Mouse (Mus musculus): ENCODE measurements around the gene Rbmxl2. TPM values are rescaled to one million over a fixed set of nuclear protein-coding genes. Genes with fewer than 3 reads are reported as not detected.
A peak's percentile ranks its signal among the peaks of the same experiment; 100 is the strongest.

The Rbmxl2 gene
- polyA plus RNA-seq, 2 experiments = not detected

DNA sequence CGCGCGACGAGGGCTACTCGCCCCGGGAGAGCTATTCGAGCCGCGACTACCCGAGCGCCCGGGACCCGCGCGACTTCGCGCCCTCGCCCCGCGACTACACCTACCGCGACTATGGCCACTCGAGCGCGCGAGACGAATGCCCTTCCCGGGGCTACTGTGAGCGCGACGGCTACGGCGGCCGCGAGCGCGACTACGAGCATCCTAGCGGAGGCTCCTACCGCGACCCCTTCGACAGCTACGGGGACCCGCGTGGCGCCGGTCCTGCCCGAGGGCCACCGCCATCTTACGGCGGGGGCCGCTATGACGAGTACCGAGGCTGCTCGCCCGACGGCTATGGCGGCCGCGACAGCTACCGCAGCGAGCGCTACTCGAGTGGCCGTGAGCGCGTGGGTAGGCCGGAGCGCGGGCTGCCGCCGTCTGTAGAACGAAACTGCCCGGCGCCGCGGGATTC, 906 bp downstream of the Rbmxl2 start:
- no peak for TF ChIP-seq POLR2A (IDR thresholded peaks at IDR 0.05; ENCODE audit: borderline replicate concordance, extremely low read depth, insufficient read depth, insufficient read length)
- Histone ChIP-seq H3K27me3 (ENCODE audit: control insufficient read depth, insufficient read depth, low read length) (peaks cover 37% of the 10 kb centered on the region), H3K9me3 (ENCODE audit: control insufficient read depth, low read length) (peaks cover 16% of the 10 kb centered on the region), H3K4me1 (ENCODE audit: control insufficient read depth, insufficient read depth, low read length) (no peaks in the 10 kb centered on the region), H3K27ac (replicated peaks; ENCODE audit: low read depth, low read length) (no peak overlapping the region), H3K4me3 (replicated peaks; ENCODE audit: low read length) (peak overlapping the region; percentile 18), H3K4me2 (replicated peaks; ENCODE audit: low read depth, low read length, severe bottlenecking) (no peak overlapping the region), H3K9ac (ENCODE audit: low read depth, low read length, severe bottlenecking) (no peak overlapping the region), H3K36me3 (ENCODE audit: control insufficient read depth, insufficient read depth, low read length) (no peaks in the 10 kb centered on the region)
- no peak for DNase-seq (ENCODE audit: low spot score)
- 24% methylated on average over 33 of the region's 77 CpGs for WGBS
- no peak for ATAC-seq (ENCODE audit: low FRiP score, low read depth)

DNA sequence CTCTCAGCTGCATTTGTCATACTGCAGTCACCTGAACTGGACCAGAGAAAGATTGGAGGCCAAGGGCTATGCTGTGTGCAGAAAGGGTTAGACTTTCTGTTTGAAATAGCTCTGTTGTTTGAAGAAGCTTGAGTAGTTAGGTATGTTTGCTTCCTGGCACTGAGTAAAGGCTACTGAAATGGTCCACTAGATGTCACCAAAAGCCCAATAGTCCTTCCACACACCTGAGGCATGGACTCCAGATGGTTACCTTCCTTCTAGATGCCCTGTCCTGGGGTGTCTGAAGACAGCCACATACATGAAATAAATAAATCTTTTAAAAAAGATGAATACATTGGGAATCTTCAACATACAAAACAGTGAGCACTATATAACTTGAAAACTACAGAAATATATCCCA, 6.5 kb downstream of the Rbmxl2 start:
- DNase-seq (ENCODE audit: low spot score) = peak; percentile 33

DNA sequence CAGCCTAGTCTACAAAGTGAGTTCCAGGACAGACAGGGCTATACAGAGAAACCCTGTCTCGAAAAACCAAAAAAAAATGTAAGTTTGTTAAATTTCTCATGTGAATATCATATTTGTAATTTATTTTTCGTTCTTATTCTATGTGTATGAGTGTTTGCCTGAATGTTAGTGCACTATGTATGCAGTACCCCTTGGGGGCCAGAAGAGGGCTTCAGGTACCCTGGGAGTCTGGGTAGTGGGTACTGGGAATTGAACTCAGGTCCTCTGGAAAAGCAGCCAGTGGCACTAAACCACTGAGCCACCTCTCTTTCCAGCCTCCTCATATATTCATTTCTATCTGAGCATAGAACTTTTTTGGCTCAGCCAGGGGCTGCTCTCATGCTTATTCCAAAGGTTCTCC, 7.6 kb downstream of the Rbmxl2 start:
- no peak for TF ChIP-seq POLR2A (IDR thresholded peaks at IDR 0.05; ENCODE audit: borderline replicate concordance, extremely low read depth, insufficient read depth, insufficient read length)
- no peaks in the 10 kb centered on the region for H3K27me3 ChIP-seq (ENCODE audit: control insufficient read depth, insufficient read depth, low read length)
- H3K36me3 ChIP-seq (ENCODE audit: control insufficient read depth, insufficient read depth, low read length) = no peaks in the 10 kb centered on the region
- H3K4me1 ChIP-seq (ENCODE audit: control insufficient read depth, insufficient read depth, low read length) = no peaks in the 10 kb centered on the region
- H3K27ac ChIP-seq (replicated peaks; ENCODE audit: low read depth, low read length) = no peak overlapping the region
- H3K9me3 ChIP-seq (ENCODE audit: control insufficient read depth, low read length) = no peaks in the 10 kb centered on the region
- no peak overlapping the region for H3K4me3 ChIP-seq (replicated peaks; ENCODE audit: low read length)
- DNase-seq (ENCODE audit: low spot score) (no peak), ATAC-seq (ENCODE audit: low FRiP score, low read depth) (no peak)
- H3K4me2 ChIP-seq (replicated peaks; ENCODE audit: low read depth, low read length, severe bottlenecking) = no peak overlapping the region
- 72% methylated on average over 2 of the region's 2 CpGs for WGBS
- H3K9ac ChIP-seq (ENCODE audit: low read depth, low read length, severe bottlenecking) = no peak overlapping the region

More for the DNA sequence above, 6.5 kb downstream of the Rbmxl2 start:
- Histone ChIP-seq H3K27me3 (ENCODE audit: control insufficient read depth, insufficient read depth, low read length) (peaks cover 11% of the 10 kb centered on the region), H3K36me3 (ENCODE audit: control insufficient read depth, insufficient read depth, low read length) (no peaks in the 10 kb centered on the region), H3K4me3 (replicated peaks; ENCODE audit: low read length) (no peak overlapping the region), H3K4me1 (ENCODE audit: control insufficient read depth, insufficient read depth, low read length) (no peaks in the 10 kb centered on the region), H3K9me3 (ENCODE audit: control insufficient read depth, low read length) (no peaks in the 10 kb centered on the region), H3K27ac (replicated peaks; ENCODE audit: low read depth, low read length) (no peak overlapping the region), H3K9ac (ENCODE audit: low read depth, low read length, severe bottlenecking) (no peak overlapping the region), H3K4me2 (replicated peaks; ENCODE audit: low read depth, low read length, severe bottlenecking) (no peak overlapping the region)
- no peak for TF ChIP-seq POLR2A (IDR thresholded peaks at IDR 0.05; ENCODE audit: borderline replicate concordance, extremely low read depth, insufficient read depth, insufficient read length)
- no peak for ATAC-seq (ENCODE audit: low FRiP score, low read depth)

DNA sequence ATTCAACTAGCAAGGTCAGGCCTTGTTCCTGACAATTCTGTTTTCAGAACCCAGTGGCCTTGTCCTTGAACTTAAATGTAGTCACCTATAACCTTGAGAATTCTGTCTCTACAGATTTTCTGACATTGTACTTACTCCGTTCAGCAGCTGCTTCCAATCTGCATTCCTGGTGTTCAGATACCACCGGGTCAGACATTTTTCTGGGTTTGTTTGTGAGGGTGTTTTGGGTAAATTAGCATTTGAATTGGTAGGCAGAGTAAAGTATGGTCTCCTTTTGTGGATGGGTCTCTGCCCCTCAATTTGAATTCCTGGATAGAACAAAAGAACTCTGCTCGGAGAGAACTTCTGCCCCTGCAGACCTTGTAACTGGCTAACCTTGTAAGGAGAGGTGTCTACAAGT, 27.6 kb downstream of the Rbmxl2 start:
- DNase-seq (ENCODE audit: low spot score) (no peak), ATAC-seq (ENCODE audit: low FRiP score, low read depth) (no peak)
- H3K36me3 ChIP-seq (ENCODE audit: control insufficient read depth, insufficient read depth, low read length) = no peaks in the 10 kb centered on the region
- no peak overlapping the region for H3K27ac ChIP-seq (replicated peaks; ENCODE audit: low read depth, low read length)
- TF ChIP-seq POLR2A (IDR thresholded peaks at IDR 0.05; ENCODE audit: borderline replicate concordance, extremely low read depth, insufficient read depth, insufficient read length) = no peak
- H3K4me2 ChIP-seq (replicated peaks; ENCODE audit: low read depth, low read length, severe bottlenecking) = no peak overlapping the region
- H3K4me1 ChIP-seq (ENCODE audit: control insufficient read depth, insufficient read depth, low read length) = no peaks in the 10 kb centered on the region
- no peak overlapping the region for H3K9ac ChIP-seq (ENCODE audit: low read depth, low read length, severe bottlenecking)
- no peak overlapping the region for H3K4me3 ChIP-seq (replicated peaks; ENCODE audit: low read length)
- 60% methylated on average over 3 of the region's 3 CpGs for WGBS
- H3K27me3 ChIP-seq (ENCODE audit: control insufficient read depth, insufficient read depth, low read length) = no peaks in the 10 kb centered on the region
- no peaks in the 10 kb centered on the region for H3K9me3 ChIP-seq (ENCODE audit: control insufficient read depth, low read length)

DNA sequence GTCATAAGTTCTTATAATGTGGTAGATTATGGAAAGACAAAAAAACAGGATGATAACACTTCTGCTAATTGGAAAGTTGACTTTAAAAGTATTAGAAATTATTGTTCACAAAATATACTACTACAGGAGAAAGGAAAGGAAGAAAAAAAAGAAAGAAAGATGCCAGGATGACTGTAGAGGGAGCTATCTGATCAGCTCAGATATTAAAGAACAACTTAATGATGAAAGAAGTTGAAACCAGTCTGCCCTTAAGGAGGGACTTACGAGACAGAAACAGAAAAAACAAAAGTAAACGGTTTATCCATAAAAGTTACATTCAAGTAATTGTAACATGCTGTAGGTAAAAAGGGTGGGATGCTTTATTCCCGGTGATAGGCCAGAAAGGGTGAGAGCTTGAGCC, 28.3 kb downstream of the Rbmxl2 start:
- Histone ChIP-seq H3K27me3 (ENCODE audit: control insufficient read depth, insufficient read depth, low read length) (no peaks in the 10 kb centered on the region), H3K9me3 (ENCODE audit: control insufficient read depth, low read length) (no peaks in the 10 kb centered on the region), H3K27ac (replicated peaks; ENCODE audit: low read depth, low read length) (no peak overlapping the region), H3K4me2 (replicated peaks; ENCODE audit: low read depth, low read length, severe bottlenecking) (no peak overlapping the region), H3K4me1 (ENCODE audit: control insufficient read depth, insufficient read depth, low read length) (no peaks in the 10 kb centered on the region), H3K36me3 (ENCODE audit: control insufficient read depth, insufficient read depth, low read length) (no peaks in the 10 kb centered on the region), H3K9ac (ENCODE audit: low read depth, low read length, severe bottlenecking) (no peak overlapping the region), H3K4me3 (replicated peaks; ENCODE audit: low read length) (no peak overlapping the region)
- TF ChIP-seq POLR2A (IDR thresholded peaks at IDR 0.05; ENCODE audit: borderline replicate concordance, extremely low read depth, insufficient read depth, insufficient read length) = no peak
- DNase-seq (ENCODE audit: low spot score) (no peak), ATAC-seq (ENCODE audit: low FRiP score, low read depth) (no peak)
- WGBS = 66% methylated on average over 3 of the region's 3 CpGs

DNA sequence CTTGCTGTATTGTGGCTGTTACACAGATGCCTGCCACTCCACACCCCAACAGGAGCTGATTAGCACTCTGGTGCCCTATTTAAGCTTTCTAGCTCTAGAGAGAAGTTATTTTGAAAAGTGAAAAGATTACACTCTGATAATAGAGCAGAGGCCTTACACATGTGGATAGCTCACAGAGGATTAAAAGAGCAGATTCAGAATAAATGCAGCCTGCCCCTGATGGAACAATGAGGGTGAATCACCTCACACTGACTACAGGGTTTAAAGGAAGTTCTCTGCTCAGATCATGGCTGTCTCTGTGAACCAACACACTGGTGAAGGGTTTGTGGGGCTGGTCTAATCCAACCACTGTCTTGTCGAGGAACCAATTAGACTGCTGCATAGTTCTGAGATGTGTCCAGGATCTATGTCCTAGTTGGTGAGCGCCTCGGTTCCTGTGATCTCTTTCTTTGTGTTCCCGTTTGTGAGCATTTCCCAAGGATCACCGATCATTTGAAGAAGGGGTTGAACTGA, 32.2 kb downstream of the Rbmxl2 start:
- H3K9ac ChIP-seq (ENCODE audit: low read depth, low read length, severe bottlenecking) = no peak overlapping the region
- DNase-seq (ENCODE audit: low spot score) (no peak), ATAC-seq (ENCODE audit: low FRiP score, low read depth) (no peak)
- no peaks in the 10 kb centered on the region for H3K36me3 ChIP-seq (ENCODE audit: control insufficient read depth, insufficient read depth, low read length)
- no peak overlapping the region for H3K4me2 ChIP-seq (replicated peaks; ENCODE audit: low read depth, low read length, severe bottlenecking)
- no peak for TF ChIP-seq POLR2A (IDR thresholded peaks at IDR 0.05; ENCODE audit: borderline replicate concordance, extremely low read depth, insufficient read depth, insufficient read length)
- WGBS = 85% methylated on average over 5 of the region's 5 CpGs
- no peaks in the 10 kb centered on the region for H3K9me3 ChIP-seq (ENCODE audit: control insufficient read depth, low read length)
- no peak overlapping the region for H3K4me3 ChIP-seq (replicated peaks; ENCODE audit: low read length)
- H3K27me3 ChIP-seq (ENCODE audit: control insufficient read depth, insufficient read depth, low read length) = no peaks in the 10 kb centered on the region
- no peaks in the 10 kb centered on the region for H3K4me1 ChIP-seq (ENCODE audit: control insufficient read depth, insufficient read depth, low read length)
- no peak overlapping the region for H3K27ac ChIP-seq (replicated peaks; ENCODE audit: low read depth, low read length)
